Mouse (Mus musculus) midbrain, embryonic 11.5 days (tissue): ENCODE results near the gene Arhgef17. TPM values are rescaled to one million over a fixed set of nuclear protein-coding genes. Genes with fewer than 3 reads are reported as not detected.

Source experiments
- ATAC-seq: fragments of 200-750 bp; cut with Nextera tagmentation; 2 replicates; pipeline ENCODE4 v1.8.0; 2017; ENCODE audit warnings: moderate TSS enrichment, moderate library complexity; ENCODE audit not compliant: low FRiP score
- DNase-seq: peaks from one replicate; pipeline ENCODE4 v3.0.0; 2015; ENCODE audit warnings: low spot score; ENCODE audit errors: missing footprints
- H3K27ac ChIP-seq: fragments of 300-500 bp; sonication (generic); 2 replicates; pipeline ENCODE4 v1.5.1; 2014; ENCODE audit warnings: low read depth, low read length
- H3K27me3 ChIP-seq: fragments of 300-500 bp; sonication (generic); 2 replicates; pipeline ENCODE4 v1.6.1; 2014; ENCODE audit warnings: mild to moderate bottlenecking, low read length, moderate library complexity, mixed read lengths; ENCODE audit not compliant: control insufficient read depth, insufficient read depth
- H3K36me3 ChIP-seq: fragments of 300-500 bp; sonication (generic); 2 replicates; pipeline ENCODE4 v1.6.1; 2014; ENCODE audit warnings: mild to moderate bottlenecking, low read length, moderate library complexity, mixed read lengths; ENCODE audit not compliant: control insufficient read depth, insufficient read depth
- H3K4me1 ChIP-seq: fragments of 300-500 bp; sonication (generic); 2 replicates; pipeline ENCODE4 v1.6.1; 2014; ENCODE audit warnings: low read length; ENCODE audit not compliant: control insufficient read depth, insufficient read depth
- H3K4me2 ChIP-seq: fragments of 300-500 bp; sonication (generic); 2 replicates; pipeline ENCODE4 v1.6.1; 2014; ENCODE audit warnings: mild to moderate bottlenecking, moderate library complexity
- H3K4me3 ChIP-seq: fragments of 300-500 bp; sonication (generic); 2 replicates; pipeline ENCODE4 v1.5.1; 2014; ENCODE audit warnings: low read depth, low read length
- H3K9ac ChIP-seq: fragments of 300-500 bp; sonication (generic); 2 replicates; pipeline ENCODE4 v1.6.1; 2014; ENCODE audit warnings: low read length
- H3K9me3 ChIP-seq: fragments of 300-500 bp; sonication (generic); 2 replicates; pipeline ENCODE4 v1.6.1; 2016; ENCODE audit warnings: low read length; ENCODE audit not compliant: control insufficient read depth
- WGBS: fragments of 180-500 bp; shearing (Covaris S2); extraction: QIAGEN DNeasy Blood & Tissue Kit; methylation state at CpG from one replicate; pipeline ENCODE4 v1.1.7; 2014; 5-methylcytosine and 5-hydroxymethylcytosine counted together
- polyA plus RNA-seq: library from polyadenylated mRNA; unstranded; fragments of >200 nt; fragmentation: Nextera tagmentation; extraction: Ambion mirVana; gene quantifications from 2 replicates; pipeline ENCODE4 v1.2.1, GENCODE M21; 2014

Arhgef17 gene
- polyA plus RNA-seq, 1 experiment from 2014 or later, result 6.8 TPM

GRCm38 (mm10) chr7:100950031-100950430 is 18.1 kb upstream of the Arhgef17 start:
- 55% methylated on average over 5 of the region's 5 CpGs for WGBS
- ATAC-seq, result no peak
- no peak overlapping the region for H3K27ac ChIP-seq

GRCm38 (mm10) chr7:100944738-100945137 is 12.8 kb upstream of the Arhgef17 start:
- ATAC-seq (no peak), DNase-seq (no peak)
- WGBS, result 88% methylated on average over 5 of the region's 5 CpGs
- Histone ChIP-seq H3K9me3 (no peaks in the 10 kb centered on the region), H3K4me3 (no peak overlapping the region), H3K4me2 (no peak overlapping the region), H3K27ac (no peak overlapping the region), H3K36me3 (no peaks in the 10 kb centered on the region), H3K4me1 (no peaks in the 10 kb centered on the region; the same call in 1 of the 2 replicates), H3K27me3 (no peaks in the 10 kb centered on the region), H3K9ac (no peak overlapping the region)

More at GRCm38 (mm10) chr7:100950031-100950430, 18.1 kb upstream of the Arhgef17 start:
- H3K4me2 ChIP-seq, result no peak overlapping the region
- no peak overlapping the region for H3K4me3 ChIP-seq
- H3K4me1 ChIP-seq, result no peaks in the 10 kb centered on the region; the same call in 1 of the 2 replicates
- no peaks in the 10 kb centered on the region for H3K27me3 ChIP-seq
- H3K9ac ChIP-seq, result no peak overlapping the region
- DNase-seq, result no peak
- H3K9me3 ChIP-seq, result no peaks in the 10 kb centered on the region
- H3K36me3 ChIP-seq, result no peaks in the 10 kb centered on the region

- Histone ChIP-seq H3K27ac (no peak overlapping the region), H3K9me3 (no peaks in the 10 kb centered on the region), H3K4me3 (no peak overlapping the region), H3K36me3 (no peaks in the 10 kb centered on the region), H3K27me3 (no peaks in the 10 kb centered on the region), H3K9ac (no peak overlapping the region), H3K4me1 (no peaks in the 10 kb centered on the region; the same call in 1 of the 2 replicates), H3K4me2 (no peak overlapping the region)
- 78% methylated on average over 2 of the region's 2 CpGs for WGBS
- DNase-seq, result no peak
- ATAC-seq, result no peak
Observed at GRCm38 (mm10) chr7:100944306-100944705, 12.4 kb upstream of the Arhgef17 start.

GRCm38 (mm10) chr7:100942789-100943615 is 11.1 kb upstream of the Arhgef17 start:
- Histone ChIP-seq H3K4me2 (no peak overlapping the region), H3K4me1 (no peaks in the 10 kb centered on the region; the same call in 1 of the 2 replicates), H3K9me3 (no peaks in the 10 kb centered on the region), H3K4me3 (no peak overlapping the region), H3K36me3 (no peaks in the 10 kb centered on the region), H3K27ac (no peak overlapping the region), H3K27me3 (no peaks in the 10 kb centered on the region), H3K9ac (no peak overlapping the region)
- peak; percentile 45; the same call in 1 of the 2 replicates for ATAC-seq
- 55% methylated on average over 12 of the region's 12 CpGs for WGBS
- peak; percentile 92 for DNase-seq

- Histone ChIP-seq H3K4me1 (no peaks in the 10 kb centered on the region), H3K36me3 (no peaks in the 10 kb centered on the region), H3K9me3 (no peaks in the 10 kb centered on the region), H3K9ac (no peak overlapping the region), H3K4me3 (no peak overlapping the region), H3K27ac (no peak overlapping the region), H3K4me2 (no peak overlapping the region), H3K27me3 (no peaks in the 10 kb centered on the region)
- DNase-seq, result no peak
- no peak for ATAC-seq
- 40% methylated on average over 5 of the region's 5 CpGs for WGBS
Observed at GRCm38 (mm10) chr7:100941169-100941568, 9.3 kb upstream of the Arhgef17 start.

GRCm38 (mm10) chr7:100938106-100938505 is 6.2 kb upstream of the Arhgef17 start:
- Histone ChIP-seq H3K4me2 (no peak overlapping the region), H3K9me3 (no peaks in the 10 kb centered on the region), H3K27ac (no peak overlapping the region), H3K4me3 (no peak overlapping the region), H3K36me3 (no peaks in the 10 kb centered on the region), H3K9ac (no peak overlapping the region), H3K27me3 (no peaks in the 10 kb centered on the region), H3K4me1 (no peaks in the 10 kb centered on the region)
- no peak for ATAC-seq
- WGBS, result 90% methylated on average over 16 of the region's 16 CpGs
- no peak for DNase-seq

GRCm38 (mm10) chr7:100937481-100937880 is 5.6 kb upstream of the Arhgef17 start:
- DNase-seq (no peak), ATAC-seq (no peak)
- H3K27me3 ChIP-seq, result no peaks in the 10 kb centered on the region
- no peak overlapping the region for H3K9ac ChIP-seq
- WGBS, result 94% methylated on average over 3 of the region's 3 CpGs
- H3K4me2 ChIP-seq, result no peak overlapping the region
- no peaks in the 10 kb centered on the region for H3K36me3 ChIP-seq
- H3K27ac ChIP-seq, result no peak overlapping the region
- H3K4me1 ChIP-seq, result no peaks in the 10 kb centered on the region
- H3K4me3 ChIP-seq, result no peak overlapping the region
- no peaks in the 10 kb centered on the region for H3K9me3 ChIP-seq

- H3K9me3 ChIP-seq, result no peaks in the 10 kb centered on the region
- H3K4me2 ChIP-seq, result no peak overlapping the region
- H3K27me3 ChIP-seq, result no peaks in the 10 kb centered on the region
- no peak for DNase-seq
- no peak overlapping the region for H3K27ac ChIP-seq
- no peak overlapping the region for H3K4me3 ChIP-seq
- H3K4me1 ChIP-seq, result peaks cover 25% of the 10 kb centered on the region
- H3K9ac ChIP-seq, result no peak overlapping the region
- H3K36me3 ChIP-seq, result no peaks in the 10 kb centered on the region
- ATAC-seq, result no peak
Observed at GRCm38 (mm10) chr7:100933520-100933919, 1.6 kb upstream of the Arhgef17 start.

GRCm38 (mm10) chr7:100932481-100933007 is 637 bp upstream of the Arhgef17 start:
- H3K27me3 ChIP-seq, result no peaks in the 10 kb centered on the region
- H3K4me3 ChIP-seq, result peak overlapping the region; percentile 59
- DNase-seq (no peak), ATAC-seq (peak; percentile 81)
- WGBS, result 1% methylated on average over 26 of the region's 27 CpGs
- peak overlapping the region; percentile 88 for H3K9ac ChIP-seq
- peaks cover 35% of the 10 kb centered on the region for H3K4me1 ChIP-seq
- no peaks in the 10 kb centered on the region for H3K36me3 ChIP-seq
- peak overlapping the region; percentile 74 for H3K4me2 ChIP-seq
- peak overlapping the region; percentile 92 for H3K27ac ChIP-seq
- no peaks in the 10 kb centered on the region for H3K9me3 ChIP-seq
